Mouse (Mus musculus) lung, postnatal 36 days (tissue): ENCODE results near the gene Gpr135.
"Not testable (repeated sequence)": the region's sequence is repeated elsewhere in the genome, so short reads cannot be mapped to it uniquely, and the experiment has no call there.

Experiments
- DNase-seq: peaks from one replicate; pipeline ENCODE4 v3.0.0; 2022; ENCODE audit warnings: mixed read lengths

Gpr135 gene

DNA sequence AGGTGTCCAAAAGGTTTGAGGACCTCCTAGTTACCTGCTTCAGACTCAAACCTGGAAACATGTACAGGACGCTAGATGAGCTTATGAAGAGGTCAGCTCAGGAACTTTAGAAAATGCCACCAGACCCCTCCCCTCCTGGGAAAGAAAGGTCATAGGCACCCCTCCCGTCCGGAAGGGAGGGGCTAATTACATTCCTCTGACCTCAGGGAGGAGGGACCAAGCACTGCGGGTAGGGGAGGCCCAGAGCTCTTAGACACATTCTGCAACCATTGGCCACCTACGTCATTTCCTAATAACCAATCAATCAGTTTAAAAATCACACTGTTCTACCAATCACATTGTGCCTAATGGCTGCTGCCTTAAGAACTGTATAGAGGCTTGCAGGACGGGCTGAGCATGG lies 18.4 kb downstream of the Gpr135 start:
- no peak for DNase-seq

DNA sequence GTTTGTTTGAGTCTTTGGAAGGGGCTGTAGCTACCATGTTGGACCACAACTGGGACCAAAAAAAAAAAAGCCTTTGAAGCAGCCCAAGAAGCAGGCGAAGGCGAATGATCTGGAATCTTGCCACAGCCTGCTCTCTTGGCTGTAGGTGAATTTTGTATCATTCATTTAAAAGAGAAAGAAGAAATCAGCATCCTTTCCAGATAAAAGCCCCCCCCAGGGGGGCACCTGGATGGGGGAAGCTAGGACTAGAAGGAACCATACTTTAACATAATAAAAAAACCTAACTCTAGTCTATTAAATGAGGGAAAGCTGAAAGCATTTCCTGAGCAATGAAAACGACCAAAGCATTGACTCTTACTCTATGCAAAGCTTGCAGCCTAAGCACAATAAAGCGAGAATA lies 20.1 kb downstream of the Gpr135 start:
- no peak for DNase-seq

- DNase-seq, result not testable (repeated sequence)
Measured at GRCm38 (mm10) chr12:72050156-72050555, 20.8 kb downstream of the Gpr135 start.

GRCm38 (mm10) chr12:72047513-72047912 lies 23.4 kb downstream of the Gpr135 start:
- DNase-seq, result no peak

- DNase-seq, result no peak
Measured at GRCm38 (mm10) chr12:72041238-72041637, 29.7 kb downstream of the Gpr135 start.

- no peak for DNase-seq
Measured at GRCm38 (mm10) chr12:72039501-72039900, 31.4 kb downstream of the Gpr135 start.

- no peak for DNase-seq
Measured at GRCm38 (mm10) chr12:72038866-72039265, 32.1 kb downstream of the Gpr135 start.

DNA sequence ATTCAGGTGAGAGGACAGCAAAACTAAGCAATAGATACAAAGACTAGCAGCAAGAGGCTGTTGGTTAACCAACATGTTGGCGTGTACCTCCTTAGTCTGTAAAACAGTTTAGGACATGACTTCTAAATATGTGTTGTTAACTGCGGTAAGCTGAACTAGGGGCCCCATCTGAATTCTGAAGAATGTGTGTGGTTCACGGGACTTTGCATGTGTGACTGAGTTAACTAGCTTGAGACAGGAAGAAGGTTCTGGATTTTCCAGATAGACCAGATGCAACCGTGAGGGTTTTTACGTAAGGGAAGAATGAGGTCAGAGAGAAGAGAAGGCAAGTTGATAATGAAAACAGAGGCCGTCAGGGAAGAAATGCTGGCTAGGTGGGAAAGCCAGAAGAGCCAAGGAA lies 33.9 kb downstream of the Gpr135 start:
- DNase-seq, result no peak

GRCm38 (mm10) chr12:72036097-72036661 lies 34.7 kb downstream of the Gpr135 start:
- DNase-seq, result no peak

DNA sequence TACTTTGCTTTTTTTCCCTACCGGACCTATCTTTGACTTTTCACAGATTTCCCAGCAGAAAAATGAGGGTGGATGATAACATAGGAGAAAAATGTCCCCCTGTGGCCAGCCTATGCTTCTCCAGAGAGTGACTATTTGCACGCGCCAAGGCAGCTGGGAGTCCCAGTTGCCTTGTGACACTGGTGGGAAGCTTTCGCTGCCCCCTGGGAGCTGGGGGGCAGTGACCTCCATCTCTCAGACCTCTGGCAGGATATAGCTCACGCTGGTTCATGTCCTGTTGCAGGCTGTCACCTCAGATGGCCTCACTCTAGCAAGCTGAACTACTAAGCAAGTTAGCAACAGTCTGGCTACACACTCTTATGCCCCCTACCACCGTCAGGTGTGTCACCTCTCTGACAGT lies 39.1 kb downstream of the Gpr135 start:
- no peak for DNase-seq

DNA sequence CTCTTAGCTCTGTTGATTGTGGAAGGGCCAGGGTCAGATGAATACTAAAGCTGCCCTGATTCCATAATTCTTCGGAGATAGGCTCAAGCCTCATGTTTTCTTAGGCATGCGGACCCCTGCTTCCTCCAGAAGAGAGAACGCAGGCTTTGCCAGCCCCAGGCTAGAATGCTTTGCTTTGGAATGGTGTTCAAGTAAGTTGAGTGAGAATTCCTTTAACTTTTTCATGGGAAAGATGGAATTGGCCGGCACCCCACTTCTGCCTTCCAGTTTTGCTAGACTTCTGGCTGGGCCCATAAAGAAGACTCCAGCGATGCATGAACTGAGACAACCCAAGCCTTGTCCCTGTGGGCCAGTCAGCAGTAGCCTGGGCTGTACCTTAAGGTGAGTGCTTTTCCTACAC lies 39.8 kb downstream of the Gpr135 start:
- no peak for DNase-seq

GRCm38 (mm10) chr12:72025275-72025795 lies 45.6 kb downstream of the Gpr135 start:
- no peak for DNase-seq

DNA sequence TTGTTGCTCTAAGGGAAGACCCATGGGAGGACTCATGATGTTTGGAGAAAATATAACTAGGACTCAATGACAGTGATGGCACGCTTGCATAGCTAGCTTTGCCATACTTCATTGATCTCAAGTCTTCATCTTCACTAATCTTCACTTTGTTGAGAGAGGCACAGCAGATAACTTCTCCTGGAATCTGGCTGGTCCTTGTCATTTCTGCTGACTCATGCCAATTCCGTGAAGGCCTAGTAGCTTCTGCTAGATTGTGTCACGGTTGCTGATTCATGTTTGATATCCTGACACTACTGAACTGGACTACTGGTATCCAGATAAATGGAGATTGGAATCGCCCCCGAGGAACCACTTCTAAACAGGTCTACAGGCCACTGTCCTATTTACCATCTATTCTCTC lies 47.4 kb downstream of the Gpr135 start:
- DNase-seq, result no peak

GRCm38 (mm10) chr12:72022790-72023189 lies 48.1 kb downstream of the Gpr135 start:
- DNase-seq, result no peak

- DNase-seq, result no peak
Measured at GRCm38 (mm10) chr12:72021543-72021942, 49.4 kb downstream of the Gpr135 start.

DNA sequence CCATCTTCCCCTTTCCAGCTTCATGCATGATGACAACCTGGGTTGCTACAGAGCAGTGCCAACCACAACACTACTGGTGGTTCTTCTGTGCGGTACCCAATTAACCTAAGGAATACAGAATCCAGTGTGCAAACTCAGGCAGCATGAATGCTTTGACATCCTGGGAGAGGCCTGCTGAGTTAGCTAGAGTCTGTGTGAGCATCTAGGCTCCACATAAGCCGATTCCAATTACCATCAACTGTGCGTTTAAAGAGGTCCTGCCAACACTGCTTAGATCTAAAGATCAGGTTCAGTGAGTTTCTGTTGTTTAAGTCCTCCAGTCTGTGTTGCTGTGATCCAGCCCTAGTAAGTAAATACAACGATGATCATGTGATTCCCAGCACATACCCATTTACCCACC lies 50.6 kb downstream of the Gpr135 start:
- DNase-seq, result no peak
